Mouse (Mus musculus): ENCODE results near the gene Eqtn.

Eqtn gene

DNA sequence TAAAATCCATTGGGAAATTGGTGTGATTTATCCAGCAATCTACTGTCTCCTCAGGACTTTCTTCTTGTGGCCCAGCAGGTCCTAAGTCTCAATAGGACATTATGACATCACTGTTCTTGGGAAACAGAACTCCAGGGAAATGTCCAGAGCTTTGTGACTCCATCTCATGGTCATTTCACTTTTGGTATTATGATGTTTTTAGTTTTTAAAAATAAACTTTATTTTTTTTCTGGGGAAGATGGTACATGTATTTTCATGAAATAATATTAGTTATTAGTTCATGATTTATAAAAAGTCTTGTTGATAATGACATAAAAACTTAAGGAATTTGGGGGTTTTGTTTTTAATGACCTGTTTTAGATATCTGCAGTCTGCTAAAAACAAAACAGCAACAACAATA is at the start of gene Eqtn:
Gene Eqtn, minus strand, starts transcription at position 101 of the 400 bp plus-strand sequence.
- no peak for DNase-seq

- no peak for DNase-seq
These were observed 44.7 kb upstream of the Eqtn start for GRCm38 (mm10) chr4:94973321-94973720.

DNA sequence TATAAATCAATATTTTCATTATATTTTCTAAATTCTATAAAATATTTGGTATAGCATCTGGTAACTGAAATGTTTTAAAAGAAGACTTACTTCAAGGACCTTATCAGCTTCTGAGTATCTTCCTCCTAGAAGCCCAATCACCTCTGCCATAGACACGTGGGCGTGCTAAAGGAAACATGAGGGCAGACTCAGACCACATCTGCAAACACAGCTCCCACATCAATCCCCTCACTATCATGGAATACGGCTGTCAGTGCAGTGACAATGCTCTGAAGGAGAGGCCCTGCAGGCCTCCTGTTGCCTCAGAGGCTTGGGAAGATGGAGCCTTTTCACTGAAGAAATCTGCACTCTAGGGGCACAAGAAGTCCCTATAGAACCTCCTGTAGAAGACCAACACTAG is 24.1 kb upstream of the Eqtn start:
- DNase-seq = no peak

DNA sequence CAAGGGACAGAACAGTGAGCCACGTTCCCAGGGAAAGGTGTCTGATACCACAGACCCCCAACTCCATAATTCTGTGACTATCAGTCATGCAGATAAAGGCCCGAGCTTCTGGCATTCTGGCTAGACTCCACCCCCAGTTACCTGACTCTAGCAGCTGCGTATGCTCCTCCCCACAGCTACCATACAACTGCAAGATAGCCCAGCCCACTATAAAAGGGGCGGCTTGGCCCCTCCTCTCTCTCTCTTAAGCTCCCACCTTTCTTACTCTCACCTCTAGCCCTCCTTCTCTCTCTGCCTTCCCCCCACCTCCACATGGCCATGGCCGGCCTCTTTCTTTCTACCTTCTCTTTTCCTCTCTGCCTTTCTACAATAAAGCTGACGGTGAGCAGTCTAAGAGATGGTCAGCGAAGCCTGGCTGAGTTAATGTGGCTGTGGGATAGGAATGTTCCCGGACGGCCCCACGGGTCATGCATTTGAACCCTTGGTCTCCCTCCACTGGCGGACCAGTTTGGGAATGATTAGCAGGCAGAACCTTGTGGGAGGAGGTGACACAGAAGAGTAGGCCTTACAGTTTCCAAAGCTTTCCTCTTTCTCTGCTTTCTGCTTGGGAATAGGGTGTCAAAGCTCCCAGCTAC is 12.7 kb upstream of the Eqtn start:
- no peak for DNase-seq

GRCm38 (mm10) chr4:94901780-94902179 is 26.9 kb downstream of the Eqtn start:
- no peak for DNase-seq

GRCm38 (mm10) chr4:94900744-94901143 is 27.9 kb downstream of the Eqtn start:
- DNase-seq = no peak

Measured in thymus, postnatal 14 days (tissue).